25 mouse cellular contexts compared by ENCODE assay signal in genomic region chr3:53737161-53737560, GRCm38 (mm10).
A peak's percentile ranks its signal among the peaks of the same experiment; 100 is the strongest.
DNase-seq lines count a peak whose midpoint lies in the region; ATAC-seq and TF ChIP-seq lines count a peak whose summit lies in the region.
"Had no signal": no experiment of that assay in that cellular context is flagged by ENCODE, and none has a peak within 500 bp of the region (broad histone marks: within the 10 kb centered on the region; RNA-seq: fewer than 3 reads in every experiment).

No protein-coding gene starts in this region.

- no peak overlapping the region for H3K4me3 ChIP-seq in heart, embryonic 13.5 days
- H3K4me3 ChIP-seq in lung, embryonic 14.5 days (ENCODE audit: low read depth, low read length) = no peak overlapping the region
- no peak overlapping the region for H3K4me3 ChIP-seq in lung, adult 2 months (replicated peaks; ENCODE audit: extremely low read depth, low read depth, low read length)
- no peak overlapping the region for H3K4me3 ChIP-seq in intestine, embryonic 16.5 days (ENCODE audit: low read length)
- H3K4me3 ChIP-seq: embryonic facial prominence, embryonic 12.5 days; embryonic facial prominence, embryonic 15.5 days; gastrocnemius, adult 2 months; heart, embryonic 12.5 days; hindbrain, embryonic 12.5 days; hindbrain, embryonic 15.5 days had no signal

- no peak overlapping the region for H3K9ac ChIP-seq in heart, embryonic 13.5 days
- no peak overlapping the region for H3K9ac ChIP-seq in lung, embryonic 14.5 days
- no peak overlapping the region for H3K9ac ChIP-seq in intestine, embryonic 16.5 days (ENCODE audit: low read depth, low read length)
- H3K9ac ChIP-seq: embryonic facial prominence, embryonic 12.5 days; embryonic facial prominence, embryonic 15.5 days; forebrain, postnatal 0 days; heart, embryonic 12.5 days; hindbrain, embryonic 12.5 days; hindbrain, embryonic 15.5 days had no signal

- H3K4me1 ChIP-seq in heart, embryonic 13.5 days = peaks cover 24% of the 10 kb centered on the region
- no peaks in the 10 kb centered on the region for H3K4me1 ChIP-seq in lung, embryonic 14.5 days (ENCODE audit: insufficient read depth)
- H3K4me1 ChIP-seq in lung, adult 2 months (ENCODE audit: control insufficient read depth, insufficient read depth, low read length) = no peaks in the 10 kb centered on the region
- no peaks in the 10 kb centered on the region; the same call in 1 of the 2 replicates for H3K4me1 ChIP-seq in intestine, embryonic 16.5 days (ENCODE audit: control insufficient read depth, insufficient read depth, low read length)
- H3K4me1 ChIP-seq: embryonic facial prominence, embryonic 12.5 days; embryonic facial prominence, embryonic 15.5 days; hindbrain, embryonic 12.5 days; hindbrain, embryonic 15.5 days had no signal

- H3K9me3 ChIP-seq in heart, embryonic 13.5 days = no peaks in the 10 kb centered on the region
- no peaks in the 10 kb centered on the region for H3K9me3 ChIP-seq in lung, embryonic 14.5 days (ENCODE audit: low read depth, low read length)
- no peaks in the 10 kb centered on the region for H3K9me3 ChIP-seq in intestine, embryonic 16.5 days (ENCODE audit: control insufficient read depth, low read length)
- H3K9me3 ChIP-seq: embryonic facial prominence, embryonic 12.5 days; embryonic facial prominence, embryonic 15.5 days; heart, embryonic 12.5 days; hindbrain, embryonic 12.5 days; hindbrain, embryonic 15.5 days had no signal

- no peak overlapping the region for H3K27ac ChIP-seq in heart, embryonic 13.5 days (replicated peaks)
- no peak overlapping the region for H3K27ac ChIP-seq in lung, embryonic 14.5 days (ENCODE audit: low read depth)
- H3K27ac ChIP-seq in intestine, embryonic 16.5 days (ENCODE audit: low read length) = no peak overlapping the region
- H3K27ac ChIP-seq: embryonic facial prominence, embryonic 12.5 days; embryonic facial prominence, embryonic 15.5 days; gastrocnemius, adult 2 months; hindbrain, embryonic 12.5 days; hindbrain, embryonic 15.5 days had no signal

- no peaks in the 10 kb centered on the region for H3K27me3 ChIP-seq in heart, embryonic 13.5 days (replicated peaks)
- no peaks in the 10 kb centered on the region for H3K27me3 ChIP-seq in lung, embryonic 14.5 days (ENCODE audit: insufficient read depth, low read length)
- H3K27me3 ChIP-seq in intestine, embryonic 16.5 days (replicated peaks; ENCODE audit: control insufficient read depth, insufficient read depth, low read length) = no peaks in the 10 kb centered on the region
- H3K27me3 ChIP-seq: CH12.LX; embryonic facial prominence, embryonic 12.5 days; embryonic facial prominence, embryonic 15.5 days; heart, embryonic 12.5 days; hindbrain, embryonic 12.5 days had no signal

- no peaks in the 10 kb centered on the region for H3K36me3 ChIP-seq in heart, embryonic 13.5 days
- no peaks in the 10 kb centered on the region for H3K36me3 ChIP-seq in lung, embryonic 14.5 days (ENCODE audit: insufficient read depth)
- H3K36me3 ChIP-seq in intestine, embryonic 16.5 days (ENCODE audit: control insufficient read depth, insufficient read depth, low read length) = no peaks in the 10 kb centered on the region
- H3K36me3 ChIP-seq: embryonic facial prominence, embryonic 12.5 days; embryonic facial prominence, embryonic 15.5 days; G1E; heart, embryonic 12.5 days; hindbrain, embryonic 12.5 days; hindbrain, embryonic 15.5 days had no signal

- ATAC-seq in heart, embryonic 13.5 days (ENCODE audit: extremely low read depth, insufficient number of reproducible peaks, low FRiP score, low TSS enrichment) = no peak
- no peak for ATAC-seq in lung, embryonic 14.5 days (ENCODE audit: insufficient read depth)
- peak; percentile 50; the same call in 1 of the 2 replicates for ATAC-seq in intestine, embryonic 16.5 days
- ATAC-seq: forebrain, embryonic 14.5 days; forebrain, postnatal 0 days; Patski had no signal

- no peak for DNase-seq in heart, adult 9 months (ENCODE audit: low spot score in 2 of 2)
- peak; percentile 14 for DNase-seq in lung, embryonic 14.5 days
- no peak for DNase-seq in lung, adult 2 months
- DNase-seq in embryo, embryonic 11 days = no peak
- DNase-seq: adrenal gland, postnatal 10 days; adrenal gland, postnatal 36 days; B cell, adult 2 months; cerebellum, adult 18-20 months; cerebellum, adult 9-10 months; cerebellum, postnatal 14 days; forebrain, postnatal 0 days; gastrocnemius, adult 2 months; gastrocnemius, postnatal 14 days; heart, adult 18-20 months had no signal

- peak overlapping the region; percentile 33; the same call in 1 of the 2 replicates for H3K4me2 ChIP-seq in heart, embryonic 13.5 days
- no peak overlapping the region for H3K4me2 ChIP-seq in lung, embryonic 14.5 days
- no peak overlapping the region for H3K4me2 ChIP-seq in intestine, embryonic 16.5 days (ENCODE audit: low read depth, low read length)
- H3K4me2 ChIP-seq: embryonic facial prominence, embryonic 12.5 days; embryonic facial prominence, embryonic 15.5 days; hindbrain, embryonic 12.5 days; hindbrain, embryonic 15.5 days had no signal

- TF ChIP-seq CTCF in lung, embryonic 14.5 days (IDR thresholded peaks at IDR 0.05; ENCODE audit: low read depth) = no peak
- no peak for TF ChIP-seq CTCF in lung, adult 2 months (IDR thresholded peaks at IDR 0.05; ENCODE audit: insufficient read depth, low read length)

- TF ChIP-seq POLR2A in lung, adult 2 months (IDR thresholded peaks at IDR 0.05; ENCODE audit: borderline replicate concordance, extremely low read depth, low read depth, low read length) = no peak

- 53% methylated on average over 4 of the region's 4 CpGs for WGBS in heart, embryonic 13.5 days
- WGBS in lung, embryonic 14.5 days = 16% methylated on average over 4 of the region's 4 CpGs
- 31% methylated on average over 4 of the region's 4 CpGs for WGBS in lung, adult 2 months
- 41% methylated on average over 4 of the region's 4 CpGs for WGBS in intestine, embryonic 16.5 days
